Mouse (Mus musculus): ENCODE measurements around the gene Dnm3.

The Dnm3 gene

DNA sequence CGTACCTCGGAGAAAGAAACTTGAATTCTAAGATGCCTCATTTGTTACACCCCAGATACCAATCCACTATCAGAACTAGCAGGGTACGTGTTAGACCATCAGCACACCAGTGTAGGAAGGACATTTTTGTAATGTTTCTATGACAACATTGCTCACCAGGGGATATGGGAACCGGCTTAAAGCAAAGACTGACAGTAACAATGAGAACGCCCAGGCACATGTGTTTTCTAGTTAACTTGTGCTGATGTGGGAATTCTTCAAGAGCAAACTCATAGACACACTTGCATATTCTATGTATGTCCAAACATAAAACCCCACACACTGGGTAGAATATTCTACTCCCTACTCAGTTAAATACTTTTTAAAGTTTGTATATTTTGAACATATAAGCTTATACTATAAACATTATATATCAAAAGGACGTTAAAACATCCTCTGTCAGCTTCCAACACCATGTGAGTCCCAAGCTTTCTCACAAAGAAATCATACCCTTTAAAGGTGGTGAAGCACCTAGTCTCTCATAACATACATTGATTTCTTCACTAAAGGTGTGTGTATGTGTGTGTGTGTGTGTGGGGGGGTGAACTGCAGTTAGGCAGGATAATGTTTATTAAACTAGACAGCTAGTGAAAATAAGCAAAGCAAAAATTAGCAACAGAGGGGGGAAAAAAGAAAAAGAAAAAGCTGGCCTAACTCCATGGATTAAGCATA lies 369.0 kb downstream of the Dnm3 start:
- DNase-seq (ENCODE audit: low spot score): peak; percentile 55

DNA sequence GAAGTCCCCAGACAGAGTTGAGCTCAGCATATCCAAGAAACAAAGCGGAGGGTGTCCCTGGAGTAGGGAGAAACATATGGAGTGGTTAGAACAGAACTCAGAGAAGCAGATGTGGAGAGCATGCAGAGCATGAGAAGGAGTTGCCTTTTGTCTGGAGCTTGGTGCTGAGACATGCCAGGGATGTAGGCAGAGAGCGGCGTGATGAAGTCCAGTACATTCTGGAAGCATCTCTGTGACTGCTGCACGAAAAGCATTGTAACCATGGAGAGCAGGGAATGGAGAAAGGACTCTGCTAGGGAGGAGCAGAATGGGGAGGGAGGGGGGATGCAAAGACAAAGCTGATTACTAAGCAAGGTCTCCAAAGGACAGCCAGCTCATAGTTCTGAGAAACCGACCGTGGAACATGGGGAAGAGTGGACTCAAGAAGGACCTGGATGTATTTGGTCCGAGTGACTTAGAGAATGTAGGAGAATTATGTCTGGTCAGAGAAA lies 369.6 kb downstream of the Dnm3 start:
- DNase-seq (ENCODE audit: low spot score): no peak

DNA sequence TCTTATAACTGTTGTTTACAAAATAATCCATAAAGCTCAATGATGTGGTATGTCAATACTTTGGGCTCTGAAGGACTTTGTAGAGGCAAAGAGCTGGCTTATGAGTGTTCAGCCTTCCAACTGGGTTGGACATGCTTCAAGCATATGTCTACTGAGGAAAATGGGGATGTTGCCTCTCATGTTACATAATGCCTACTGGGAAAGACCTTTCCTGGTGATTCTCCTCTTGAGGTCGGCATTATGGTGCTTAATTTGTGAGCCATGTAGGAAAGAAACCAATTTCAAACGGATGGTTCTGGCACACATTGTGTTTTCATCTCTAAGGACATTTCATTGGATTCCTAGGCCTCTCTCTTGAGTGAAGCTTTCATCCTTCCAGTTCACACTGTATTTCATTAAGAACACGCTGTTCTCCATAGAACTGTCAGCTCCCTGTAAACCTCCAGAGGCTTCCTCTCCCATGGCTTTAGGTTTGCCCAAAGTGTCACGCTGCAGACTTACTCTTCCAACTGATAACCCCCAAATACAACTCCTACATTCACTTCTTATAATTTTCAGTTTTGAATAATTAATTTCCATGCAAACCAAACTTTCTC lies 370.7 kb downstream of the Dnm3 start:
- no peak for DNase-seq (ENCODE audit: low spot score)

DNA sequence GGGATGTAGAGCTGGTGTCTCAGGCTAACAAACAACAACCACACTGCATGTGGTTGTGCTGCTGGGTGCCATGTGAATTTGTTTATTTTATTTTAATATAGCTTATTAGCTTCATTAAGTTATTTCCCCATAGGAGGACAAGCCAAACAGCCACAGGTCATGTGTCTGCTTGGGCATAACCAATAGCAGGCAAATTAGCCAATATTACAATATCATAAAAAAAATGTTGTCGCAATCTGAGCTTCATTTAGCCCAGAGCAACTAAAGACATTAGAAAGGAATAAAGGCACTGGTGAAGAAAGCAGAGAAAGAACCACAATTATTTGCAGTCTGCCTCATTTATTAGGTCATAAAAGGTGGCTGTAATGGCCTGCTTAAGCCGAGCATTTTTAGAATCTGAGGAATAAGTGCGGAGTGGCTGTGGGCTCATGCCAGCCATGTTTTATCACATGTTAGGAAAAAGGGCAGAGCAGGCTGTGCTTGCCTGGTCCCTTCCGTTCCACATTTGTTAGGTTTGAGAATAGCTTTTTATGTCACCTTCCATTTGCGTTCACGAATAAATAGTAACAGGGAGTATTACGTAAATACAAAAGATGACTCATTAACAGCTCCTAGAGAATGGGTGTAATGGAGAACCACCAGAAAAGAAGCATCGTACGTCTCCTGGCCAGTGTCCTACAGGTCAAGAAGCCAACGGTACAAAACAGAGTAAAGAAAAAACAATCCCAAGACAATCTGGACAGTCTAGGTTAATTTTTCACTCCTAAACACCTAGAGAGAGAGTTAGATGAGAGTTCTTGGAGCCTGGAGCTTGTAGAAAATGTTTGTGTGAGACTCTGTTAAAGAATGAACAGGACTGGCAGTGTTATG lies 376.6 kb downstream of the Dnm3 start:
- DNase-seq (ENCODE audit: low spot score): no peak

DNA sequence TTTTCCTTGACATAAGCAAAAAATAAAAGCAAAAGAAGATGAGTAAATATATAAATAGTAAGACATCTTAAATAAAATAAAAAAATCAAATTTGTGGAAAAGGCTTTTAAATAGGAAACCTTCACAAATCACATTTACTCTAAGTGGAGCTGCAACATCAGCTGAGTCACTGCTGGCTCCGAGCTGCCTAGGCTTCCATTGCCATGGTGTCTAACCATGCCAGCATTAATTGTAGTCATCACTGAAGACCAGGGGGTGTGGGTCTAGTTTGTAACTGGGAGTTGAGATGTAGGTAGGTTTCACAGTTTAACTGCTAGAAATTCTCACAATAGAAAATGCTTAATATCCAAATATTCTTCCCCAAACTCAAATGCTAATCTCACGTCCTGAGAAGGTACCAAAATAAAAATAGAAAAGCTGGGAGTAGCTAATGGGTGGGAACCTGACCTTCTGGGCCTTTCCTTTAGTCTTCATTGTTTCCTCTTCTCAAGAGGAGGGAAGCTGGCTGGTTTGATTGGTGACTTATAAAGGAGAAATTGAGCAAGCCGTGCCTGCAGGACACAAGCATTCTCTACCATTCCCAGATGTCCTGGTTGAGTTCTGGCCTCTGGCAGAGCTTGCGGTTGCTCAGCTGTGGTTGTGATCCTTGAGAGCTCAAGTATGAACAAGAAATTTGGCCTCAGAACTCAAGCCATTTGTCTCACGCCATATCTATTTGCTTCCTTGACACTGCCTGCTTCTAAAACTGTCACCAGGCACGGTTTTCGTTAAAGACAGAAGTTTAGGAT lies 377.6 kb downstream of the Dnm3 start:
- no peak for DNase-seq (ENCODE audit: low spot score)

DNA sequence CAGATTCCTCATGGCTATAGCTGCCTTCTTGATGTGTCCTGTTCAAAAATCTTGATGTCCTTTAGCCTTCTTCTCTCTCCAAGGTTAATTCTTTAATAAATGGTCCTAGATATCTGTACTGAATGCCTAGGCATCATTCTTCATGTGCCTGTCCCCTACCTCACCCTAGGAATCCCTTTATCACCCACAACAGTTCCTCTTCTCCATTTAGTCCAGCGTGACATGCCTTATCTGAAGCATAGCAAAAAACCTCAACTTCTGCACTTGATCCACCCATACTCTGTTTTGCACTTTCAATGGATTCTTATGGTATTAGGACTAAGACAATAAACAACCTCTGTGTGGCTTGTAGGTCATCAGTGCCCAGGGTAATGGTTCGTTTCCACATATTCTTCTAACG lies 378.6 kb downstream of the Dnm3 start:
- no peak for DNase-seq (ENCODE audit: low spot score)

DNA sequence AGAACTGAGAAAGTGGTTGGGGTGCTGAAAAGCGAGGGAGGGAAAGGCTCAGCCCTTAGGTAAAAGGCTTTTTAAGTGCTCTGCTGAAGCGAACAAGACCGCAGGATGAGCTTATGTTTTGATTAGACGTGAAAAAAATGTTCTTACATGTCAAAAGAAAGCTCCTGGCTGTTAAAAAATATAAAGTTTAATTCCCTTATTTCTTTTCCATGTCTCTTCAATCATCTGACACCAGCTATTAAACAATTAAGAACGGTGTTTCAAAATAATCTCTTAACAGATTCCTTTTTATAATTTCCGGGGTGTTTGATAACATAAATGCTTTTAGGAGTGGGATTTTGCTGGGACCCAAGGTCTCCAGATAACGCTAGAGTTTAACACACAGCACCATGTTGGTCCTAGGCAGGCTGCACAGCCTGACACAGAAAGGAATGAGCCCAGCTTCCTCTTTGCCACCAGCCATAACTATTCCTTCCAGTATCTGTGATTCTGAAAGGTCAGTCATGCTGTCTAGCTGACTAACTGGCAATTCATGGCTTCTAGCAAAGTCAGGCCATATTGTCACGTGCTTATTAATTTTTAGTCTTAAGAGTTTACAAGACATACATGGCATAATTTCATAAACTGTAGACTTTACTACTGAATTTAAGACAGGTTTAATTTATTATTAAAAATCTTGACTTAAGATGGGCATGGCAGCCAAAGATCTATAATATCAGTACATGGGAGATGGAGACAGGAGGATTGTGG lies 383.1 kb downstream of the Dnm3 start:
- DNase-seq (ENCODE audit: low spot score): no peak

DNA sequence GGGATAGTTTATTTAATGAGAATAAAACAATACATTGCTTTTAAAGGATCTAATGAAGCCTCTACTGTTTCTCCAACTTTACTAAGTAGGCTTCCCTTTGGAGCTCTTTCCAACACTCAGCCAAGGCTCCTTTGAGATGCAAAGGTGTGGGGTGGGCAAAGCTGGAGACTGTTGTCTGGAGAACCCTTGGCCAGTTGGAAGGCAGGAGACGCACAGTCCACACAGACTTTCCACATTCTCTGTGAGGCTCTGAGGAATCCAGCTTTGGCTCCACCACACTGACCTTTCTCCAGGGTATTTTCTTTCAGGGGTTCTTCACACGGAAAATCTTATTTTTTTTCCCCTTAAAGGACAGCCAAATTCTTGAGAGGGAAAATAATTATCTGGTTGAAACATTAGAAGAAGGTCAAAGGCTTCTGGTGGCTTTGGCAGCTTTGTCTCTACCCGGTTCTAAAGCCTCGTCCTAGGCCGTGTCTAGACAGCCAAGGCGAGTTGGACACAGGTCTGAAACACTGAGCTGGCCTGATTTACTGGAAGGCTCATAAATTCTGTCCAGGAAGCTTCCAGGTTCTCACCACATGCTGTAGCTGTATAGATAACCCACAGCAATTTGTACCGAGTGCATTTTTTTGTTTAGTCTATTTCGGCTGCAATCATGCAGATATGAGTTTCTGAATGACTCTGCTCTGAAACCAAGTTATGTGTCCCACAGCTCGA lies 383.9 kb downstream of the Dnm3 start:
- peak; percentile 33 for DNase-seq (ENCODE audit: low spot score)

DNA sequence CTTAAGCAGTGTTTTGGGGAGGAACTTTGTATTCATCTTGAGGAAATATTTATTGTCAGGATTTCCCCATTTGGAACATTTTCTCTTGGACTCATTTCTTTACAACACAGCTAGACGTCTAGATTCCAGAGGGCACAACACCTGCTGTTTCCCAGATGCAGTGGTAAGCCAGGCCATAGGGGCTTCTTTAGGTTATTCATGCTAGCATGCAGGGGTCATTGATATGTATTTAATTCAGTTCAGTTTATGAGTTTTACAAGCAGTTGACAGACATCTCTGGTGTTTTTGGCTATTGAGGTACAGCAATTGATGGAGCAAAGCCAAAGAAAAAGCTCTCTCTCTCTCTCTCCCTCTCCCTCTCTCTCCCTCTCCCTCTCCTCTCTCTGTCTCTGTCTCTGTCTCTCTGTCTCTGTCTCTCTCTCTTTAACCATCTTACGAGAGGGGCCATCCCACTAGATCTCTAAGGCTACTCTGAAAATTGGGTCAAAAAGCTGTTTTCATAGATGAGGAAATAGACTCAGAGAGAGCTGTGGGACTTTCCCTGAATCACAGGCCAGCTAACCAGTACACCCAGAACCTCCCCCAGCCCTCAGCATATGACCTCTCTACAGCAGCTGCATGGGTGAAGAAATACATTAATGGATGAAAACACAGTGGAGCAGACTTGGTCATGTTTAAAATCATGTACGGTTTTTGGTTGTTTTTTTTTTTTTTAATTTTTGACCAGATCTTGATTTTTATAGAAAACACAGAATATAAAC lies 384.8 kb downstream of the Dnm3 start:
- no peak for DNase-seq (ENCODE audit: low spot score)

DNA sequence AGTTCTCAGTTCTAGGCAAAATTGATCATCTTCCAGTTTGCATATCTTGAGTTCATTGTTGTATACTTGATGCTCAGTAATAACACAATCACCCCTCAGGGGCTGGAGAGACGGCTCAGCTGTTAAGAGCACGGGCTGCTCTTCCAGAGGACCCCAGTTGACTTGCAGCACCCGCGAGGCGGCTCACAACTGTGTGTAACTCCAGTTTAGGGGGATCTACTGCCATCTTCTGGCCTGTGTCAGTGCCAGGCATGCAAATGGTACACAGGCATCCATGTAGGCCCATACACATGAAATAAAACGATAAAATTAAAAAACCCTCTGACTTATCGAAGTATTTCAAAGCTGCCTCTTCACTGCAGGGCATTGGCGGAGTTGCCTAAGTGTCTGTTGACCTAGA lies 385.4 kb downstream of the Dnm3 start:
- DNase-seq (ENCODE audit: low spot score): no peak

DNA sequence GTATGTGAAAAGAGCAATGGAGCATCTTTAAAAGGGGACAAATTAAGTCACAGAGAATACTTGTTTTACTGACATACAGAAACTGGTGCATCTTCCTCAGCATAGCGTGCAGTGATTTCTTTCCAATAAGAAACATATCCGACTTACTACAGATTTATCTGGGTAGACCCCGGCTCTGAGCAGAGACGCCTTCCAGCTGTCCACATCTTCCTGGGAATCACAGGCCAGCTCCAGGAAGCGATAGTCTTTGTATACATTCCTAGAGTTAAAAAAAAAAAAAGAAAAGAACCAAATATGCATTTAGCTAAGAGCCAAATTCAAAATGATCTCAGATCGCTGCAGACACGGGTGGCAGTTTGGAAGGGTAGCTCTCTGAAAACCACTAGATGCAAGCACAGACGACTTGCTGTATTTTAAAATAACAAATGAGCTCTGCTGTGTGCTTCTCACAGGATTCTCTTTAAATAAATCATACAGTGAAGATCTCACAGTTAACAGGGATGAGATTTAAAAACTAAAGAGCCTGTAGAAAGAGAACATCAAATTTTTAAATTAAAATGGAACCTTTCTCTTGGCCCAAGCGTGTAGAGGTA lies 393.9 kb downstream of the Dnm3 start:
- no peak for DNase-seq (ENCODE audit: low spot score)

DNA sequence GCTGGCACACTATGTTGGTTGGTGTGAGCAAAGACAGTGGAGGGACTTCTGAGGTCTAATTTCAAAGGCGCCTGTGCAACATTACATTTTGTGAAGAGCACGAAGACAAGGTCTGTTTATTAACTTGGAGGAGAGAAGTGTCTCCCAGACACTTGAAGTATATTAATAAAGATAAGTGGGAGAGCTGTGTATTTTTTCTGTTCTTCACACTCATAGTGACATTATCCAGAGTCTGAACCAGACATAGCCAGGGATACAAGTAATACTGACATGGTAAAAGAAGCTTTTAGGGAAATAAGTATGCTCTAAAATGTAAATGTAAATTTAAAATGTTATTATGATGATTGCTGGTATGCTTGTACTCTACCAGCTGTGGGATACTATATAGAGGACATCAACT lies 394.5 kb downstream of the Dnm3 start:
- DNase-seq (ENCODE audit: low spot score): no peak

DNA sequence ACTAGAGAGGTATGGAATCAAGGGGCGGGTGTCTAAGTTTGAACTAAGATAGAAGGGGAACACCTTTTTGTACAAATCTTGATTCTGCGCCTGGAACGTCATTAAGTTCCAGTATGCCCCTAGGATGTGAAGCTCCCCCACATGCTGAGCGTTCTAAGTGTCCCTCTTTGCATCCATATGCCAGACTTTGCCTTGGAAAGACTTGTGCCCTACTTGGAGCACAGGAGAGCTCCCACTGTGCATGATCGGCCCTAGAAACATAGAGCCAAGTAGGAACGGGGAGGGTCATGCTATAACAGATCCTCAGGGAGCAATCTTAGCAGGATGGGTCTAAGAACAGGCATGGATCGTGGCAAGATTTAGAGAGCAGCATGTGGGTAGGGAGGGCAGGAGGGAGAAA lies 395.1 kb downstream of the Dnm3 start:
- DNase-seq (ENCODE audit: low spot score): no peak

DNA sequence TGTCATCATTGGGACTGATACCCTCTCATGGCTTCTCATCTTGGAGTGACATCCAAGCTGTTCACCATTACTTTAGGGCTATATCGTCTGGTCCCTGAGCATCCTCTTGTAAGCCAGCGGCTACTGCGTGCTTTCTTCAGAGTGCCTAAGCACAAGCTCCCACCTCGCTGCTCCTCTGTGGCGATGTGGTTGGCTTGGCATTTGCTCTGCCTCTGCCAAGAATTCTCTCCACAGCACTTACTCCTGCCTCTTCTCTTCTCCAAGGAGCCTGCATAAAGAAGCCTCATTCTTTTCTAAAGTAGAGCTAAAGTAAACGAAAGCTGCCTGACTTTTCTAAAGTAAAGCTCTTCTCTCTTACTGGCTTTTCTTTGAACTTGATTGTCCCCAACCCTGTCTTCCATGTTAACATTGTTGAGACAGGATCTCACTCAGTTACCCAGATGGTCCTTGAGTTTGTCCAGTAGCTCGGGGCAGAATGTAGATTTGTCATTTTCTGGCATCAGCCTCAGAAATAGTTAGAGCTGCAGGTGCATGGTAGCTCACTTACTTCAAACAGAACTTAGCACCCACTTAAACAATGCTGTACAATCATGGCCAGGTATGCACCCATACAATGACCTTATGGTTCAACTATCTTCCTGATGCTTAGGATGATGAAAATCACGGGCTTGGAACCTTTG lies 396.0 kb downstream of the Dnm3 start:
- DNase-seq (ENCODE audit: low spot score): no peak

DNA sequence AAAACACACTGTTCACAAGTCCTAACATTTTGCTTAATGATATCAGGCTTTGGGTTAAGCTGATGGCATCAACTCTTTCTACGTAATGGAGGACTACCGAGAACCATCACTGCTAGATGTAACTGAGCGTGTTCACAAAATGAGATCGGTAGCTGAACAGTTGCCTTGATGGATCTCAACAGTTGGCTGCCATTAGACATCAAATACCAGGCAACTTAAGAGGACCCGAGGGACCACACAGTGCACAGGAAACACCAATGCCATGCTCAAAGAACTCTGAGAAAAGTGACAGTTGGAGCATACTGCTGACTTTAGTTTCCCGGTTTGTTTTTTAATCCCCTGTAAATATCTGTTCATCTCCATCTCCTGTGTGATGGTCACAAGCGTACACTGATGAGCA lies 397.8 kb downstream of the Dnm3 start:
- no peak for DNase-seq (ENCODE audit: low spot score)

DNA sequence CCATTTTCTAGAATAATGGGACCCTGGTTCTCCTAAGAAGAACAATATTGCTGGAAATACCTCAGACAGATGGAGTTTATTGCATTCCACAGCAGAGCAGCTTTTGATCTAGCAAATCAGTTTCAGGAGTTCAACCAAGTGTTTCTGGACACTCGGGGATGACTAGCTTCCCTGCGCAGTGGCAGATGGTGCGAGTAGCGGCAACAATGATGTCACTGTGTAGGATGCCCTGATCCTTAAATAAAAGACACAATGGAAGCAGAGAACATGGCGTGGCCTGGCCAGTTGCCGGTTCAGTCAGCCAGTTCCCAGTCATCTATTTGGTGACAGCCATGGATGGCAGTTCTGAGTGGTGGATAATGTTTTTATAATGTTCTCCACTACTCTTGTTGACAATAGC lies 400.4 kb downstream of the Dnm3 start:
- no peak for DNase-seq (ENCODE audit: low spot score)

DNA sequence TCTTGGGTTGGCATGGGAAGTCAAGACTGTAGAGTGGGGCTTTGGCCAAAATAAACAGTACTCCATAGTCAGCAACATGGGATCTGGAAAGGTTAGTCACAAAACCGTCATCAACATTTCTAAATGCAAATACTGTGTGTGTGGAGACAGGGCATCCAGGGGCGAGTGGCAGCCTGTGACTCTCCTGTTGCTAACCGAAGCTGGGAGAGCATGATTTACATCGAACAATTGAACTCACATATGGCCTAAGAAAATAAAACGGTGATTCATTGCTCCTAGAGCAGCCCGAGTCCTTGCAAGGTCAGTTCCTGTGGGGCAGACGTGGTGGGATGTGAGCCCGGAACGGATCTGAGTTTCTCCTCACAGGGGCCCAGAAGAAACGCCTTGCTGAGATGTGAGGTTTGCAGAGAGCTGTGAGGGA lies 401.2 kb downstream of the Dnm3 start:
- peak; percentile 76 for DNase-seq (ENCODE audit: low spot score)

DNA sequence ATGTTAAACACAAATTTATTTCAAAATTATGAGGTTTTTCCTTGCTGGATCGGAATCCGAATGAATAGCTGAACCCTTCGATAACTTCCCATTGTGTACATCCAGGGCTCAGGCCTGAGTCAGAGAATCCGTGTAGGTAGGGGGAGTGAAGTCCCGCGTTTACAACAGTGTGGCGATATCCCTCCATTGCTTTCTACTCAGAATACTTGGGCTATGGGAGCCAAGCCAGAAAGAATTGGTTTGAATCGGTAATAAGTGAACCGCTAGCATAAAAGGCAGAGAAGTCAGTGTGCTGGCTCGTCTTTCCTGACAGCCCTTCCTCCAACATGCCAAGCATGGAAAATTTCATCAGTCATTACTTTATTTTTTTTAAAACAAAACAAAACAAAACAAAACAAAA lies 402.0 kb downstream of the Dnm3 start:
- DNase-seq (ENCODE audit: low spot score): no peak

DNA sequence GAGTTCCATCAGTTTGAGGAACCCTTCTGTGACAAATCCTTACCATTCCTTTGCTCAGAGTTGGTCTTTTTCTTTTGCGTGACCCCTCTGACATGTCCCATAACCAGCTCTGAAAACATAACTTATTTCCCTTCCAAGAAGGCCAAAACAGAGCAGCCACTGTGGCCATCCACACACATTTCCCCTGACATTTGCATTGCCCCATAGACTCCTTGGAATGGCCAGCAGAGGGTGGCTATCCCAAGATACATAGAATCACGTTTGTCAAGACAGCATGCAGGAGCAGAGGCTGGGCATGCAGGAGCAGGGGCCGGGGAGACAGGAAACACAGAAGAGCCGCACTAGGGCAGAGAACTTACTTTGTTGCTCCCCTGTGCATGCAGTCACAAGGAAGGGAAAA lies 402.4 kb downstream of the Dnm3 start:
- peak; percentile 46 for DNase-seq (ENCODE audit: low spot score)
